Mouse (Mus musculus): ENCODE measurements around the gene Cdc73.
"Not testable (repeated sequence)": the region's sequence is repeated elsewhere in the genome, so short reads cannot be mapped to it uniquely, and the experiment has no call there.

Gene Cdc73

DNA sequence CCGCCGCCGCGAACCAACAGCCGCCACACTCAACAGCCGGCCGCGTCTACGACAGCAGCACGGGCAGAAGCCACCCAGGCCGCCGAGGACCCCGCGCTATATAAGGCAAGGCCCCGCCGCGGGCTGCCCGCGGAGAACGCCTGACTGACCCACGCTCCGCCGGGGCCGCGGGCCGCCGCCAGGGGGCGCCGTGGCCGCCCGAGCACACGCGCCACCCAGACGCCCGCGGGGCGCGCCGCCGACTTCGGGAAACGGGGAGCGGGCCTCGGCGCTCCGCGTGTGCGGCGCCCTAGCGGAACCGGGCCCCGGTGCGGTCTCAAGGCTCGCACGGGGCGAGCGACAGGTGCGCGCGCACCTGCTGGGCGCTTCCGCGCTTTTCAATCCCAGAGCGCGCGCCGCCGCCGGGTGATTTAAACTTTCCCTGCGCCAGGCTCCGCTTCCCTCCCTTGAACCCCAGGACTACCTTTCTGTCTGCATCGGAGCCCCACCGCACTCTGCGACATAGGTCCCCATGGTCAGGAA is at the start of gene Cdc73:
TSS of gene Cdc73 (minus strand) at position 153 of the 522 bp plus-strand sequence.
- DNase-seq (ENCODE audit: low read depth, low spot score): peak; percentile 62

DNA sequence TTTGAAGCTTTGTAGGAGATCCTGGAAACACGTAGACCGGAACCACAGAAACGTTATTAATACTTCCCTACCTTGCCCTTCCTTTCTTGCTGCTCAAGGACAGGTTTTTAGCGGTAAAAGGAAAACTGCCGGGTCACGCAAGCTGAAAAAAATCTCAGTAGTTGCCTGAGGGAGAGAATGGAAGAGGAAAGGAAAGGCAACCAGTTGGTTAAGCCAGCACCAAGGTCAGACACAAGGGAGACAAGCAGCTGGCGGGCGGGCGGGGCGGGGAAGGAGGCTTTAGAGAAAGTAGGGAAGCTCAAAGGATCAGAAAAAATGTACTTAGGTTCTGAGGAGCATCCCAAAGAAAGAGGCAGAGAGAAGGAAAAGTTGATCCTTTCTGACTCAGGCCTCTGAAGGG is 43.2 kb upstream of the Cdc73 start:
- no peak for DNase-seq (ENCODE audit: low read depth, low spot score)

DNA sequence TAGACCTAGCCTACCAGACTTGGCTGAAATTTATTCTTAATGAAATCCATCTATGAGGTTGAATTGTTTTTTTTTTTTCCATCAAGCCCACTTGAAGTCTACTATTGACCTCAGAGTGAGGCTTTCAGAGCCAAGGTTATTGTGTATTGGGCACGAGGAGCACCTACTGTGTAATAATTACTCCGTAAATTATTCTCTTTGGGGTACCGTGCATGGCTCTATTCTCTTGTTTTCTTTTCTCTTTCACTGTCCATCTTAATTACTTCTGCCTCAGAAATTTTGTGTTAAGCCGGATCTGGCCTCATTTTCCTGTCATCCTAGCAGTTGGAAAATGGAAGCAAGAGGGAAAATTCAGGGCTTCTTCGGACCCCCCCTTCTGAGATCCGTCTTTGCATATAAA is 39.5 kb upstream of the Cdc73 start:
- DNase-seq (ENCODE audit: low read depth, low spot score): no peak

- no peak for DNase-seq (ENCODE audit: low read depth, low spot score)
Observed at GRCm38 (mm10) chr1:143741331-143741730, 38.6 kb upstream of the Cdc73 start.

GRCm38 (mm10) chr1:143740581-143740980 is 37.9 kb upstream of the Cdc73 start:
- peak; percentile 21 for DNase-seq (ENCODE audit: low read depth, low spot score)

GRCm38 (mm10) chr1:143739361-143740350 is 37.0 kb upstream of the Cdc73 start:
- peak; percentile 77 for DNase-seq (ENCODE audit: low read depth, low spot score)

- no peak for DNase-seq (ENCODE audit: low read depth, low spot score)
Observed at GRCm38 (mm10) chr1:143738811-143739210, 36.1 kb upstream of the Cdc73 start.

DNA sequence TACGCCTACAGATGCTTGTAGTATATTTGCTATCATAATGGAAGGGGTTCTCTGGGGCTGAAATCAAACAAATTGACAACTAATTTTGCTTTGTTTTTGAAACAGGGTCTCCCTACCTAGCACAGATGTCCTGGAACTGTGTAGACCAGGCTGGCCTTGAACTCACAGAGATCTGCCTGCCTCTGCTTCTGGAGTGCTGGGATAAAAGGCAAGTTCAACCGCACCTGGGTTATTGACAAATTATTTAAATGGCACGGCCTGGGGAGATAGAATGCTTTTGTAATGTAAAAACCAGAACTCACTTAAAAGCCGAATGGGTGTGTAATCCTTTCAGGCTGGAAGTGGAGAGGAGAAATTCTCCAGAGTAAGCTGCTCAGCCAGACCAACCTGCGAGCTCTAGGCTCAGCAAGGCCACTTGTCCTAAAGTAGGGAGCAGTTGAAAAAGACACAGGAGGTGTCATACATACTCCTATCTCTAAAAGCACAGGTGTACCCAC is 31.3 kb upstream of the Cdc73 start:
- DNase-seq (ENCODE audit: low read depth, low spot score): no peak

DNA sequence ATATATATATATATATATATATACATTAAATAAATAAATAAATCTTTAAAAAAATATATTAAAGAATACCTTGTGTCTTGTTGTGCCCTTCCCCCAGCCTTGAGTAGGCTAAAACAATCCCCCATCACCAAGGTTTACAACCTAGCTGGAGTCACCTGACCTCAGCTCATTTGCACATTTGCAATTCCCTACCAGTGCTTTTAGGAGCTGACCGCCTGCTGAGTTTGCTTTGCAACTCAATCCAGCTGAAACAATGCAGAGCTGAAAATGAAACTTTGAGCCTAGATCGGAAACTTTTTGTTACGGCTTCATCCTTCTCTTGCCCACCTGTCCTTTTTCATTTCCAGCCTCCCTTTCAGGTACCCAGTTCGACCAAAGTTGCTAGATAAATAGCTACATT is 29.0 kb upstream of the Cdc73 start:
- DNase-seq (ENCODE audit: low read depth, low spot score): no peak

GRCm38 (mm10) chr1:143730899-143731298 is 28.2 kb upstream of the Cdc73 start:
- no peak for DNase-seq (ENCODE audit: low read depth, low spot score)

DNA sequence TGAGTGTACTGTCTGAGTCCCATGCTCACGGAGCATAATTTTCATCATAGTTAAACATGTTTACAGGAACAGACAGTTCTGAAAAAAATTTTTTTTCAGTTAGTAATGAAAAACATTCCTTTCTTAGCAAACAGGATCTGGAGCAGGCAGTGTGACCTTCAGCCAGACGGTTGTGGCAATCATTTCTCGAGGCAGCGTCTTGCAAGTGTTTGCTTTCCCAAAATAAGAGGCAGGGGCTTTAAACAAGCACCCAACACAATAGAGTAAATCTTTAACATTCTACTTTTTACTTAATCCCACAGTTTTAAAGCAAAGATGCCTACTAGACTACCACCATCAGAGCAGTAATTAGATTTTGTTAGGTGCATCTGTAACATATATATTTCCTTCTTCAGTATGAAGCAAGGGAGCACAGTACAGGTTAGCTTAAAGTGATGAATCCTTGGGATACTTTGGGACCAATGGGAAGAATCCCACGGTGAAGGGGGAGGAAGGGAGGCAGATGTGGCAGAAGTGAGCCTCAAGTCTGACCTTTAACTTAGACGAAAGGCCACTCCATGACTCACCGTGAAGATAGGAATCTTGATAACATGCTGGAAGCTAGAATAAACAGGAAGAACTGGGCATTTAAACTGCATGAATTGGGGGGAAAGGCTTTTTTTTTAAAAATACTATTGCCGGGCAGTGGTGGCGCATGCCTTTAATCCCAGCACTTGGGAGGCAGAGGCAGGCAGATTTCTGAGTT is 25.2 kb upstream of the Cdc73 start:
- DNase-seq (ENCODE audit: low read depth, low spot score): no peak

GRCm38 (mm10) chr1:143724456-143725064 is 21.9 kb upstream of the Cdc73 start:
- DNase-seq (ENCODE audit: low read depth, low spot score): no peak

DNA sequence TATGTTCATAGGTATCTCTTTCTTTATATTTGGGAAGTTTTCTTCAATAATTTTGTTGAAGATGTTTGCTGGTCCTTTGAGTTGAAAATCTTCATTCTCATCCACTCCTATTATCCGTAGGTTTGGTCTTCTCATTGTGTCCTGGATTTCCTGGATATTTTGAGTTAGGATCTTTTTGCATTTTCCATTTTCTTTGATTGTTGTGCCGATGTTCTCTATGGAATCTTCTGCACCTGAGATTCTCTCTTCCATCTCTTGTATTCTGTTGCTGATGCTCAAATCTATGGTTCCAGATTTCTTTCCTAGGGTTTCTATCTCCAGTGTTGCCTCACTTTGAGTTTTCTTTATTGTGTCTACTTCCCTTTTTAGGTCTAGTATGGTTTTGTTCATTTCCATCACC is 13.3 kb upstream of the Cdc73 start, which contains the start of gene Glrx2:
TSS of gene Glrx2 (plus strand) at position 301 of the 400 bp plus-strand sequence.
- DNase-seq (ENCODE audit: low read depth, low spot score): not testable (repeated sequence)

GRCm38 (mm10) chr1:143710627-143710976 is 7.9 kb upstream of the Cdc73 start:
- no peak for DNase-seq (ENCODE audit: low read depth, low spot score)

GRCm38 (mm10) chr1:143709966-143710626 is 7.4 kb upstream of the Cdc73 start:
- DNase-seq (ENCODE audit: low read depth, low spot score): no peak

DNA sequence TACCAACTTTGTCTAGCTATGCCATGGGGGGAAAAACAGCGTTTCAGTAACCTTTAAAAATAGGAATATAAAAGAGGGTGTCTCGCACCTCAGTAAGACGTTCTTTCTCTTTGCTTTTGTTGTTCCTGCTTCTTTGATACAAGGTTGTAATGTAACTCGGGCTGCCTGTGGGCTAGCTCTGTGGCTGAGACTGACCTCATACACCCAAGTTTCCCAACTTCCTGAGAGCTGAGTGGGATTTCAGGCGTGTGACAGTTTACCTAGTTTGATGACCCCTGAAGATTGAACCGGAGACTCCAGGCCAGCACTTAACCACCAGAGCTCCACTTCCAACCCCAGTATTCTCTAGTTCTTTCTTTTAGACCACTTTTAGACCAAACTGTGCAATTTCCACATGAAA is 5.7 kb upstream of the Cdc73 start:
- no peak for DNase-seq (ENCODE audit: low read depth, low spot score)

GRCm38 (mm10) chr1:143707006-143707405 is 4.3 kb upstream of the Cdc73 start:
- DNase-seq (ENCODE audit: low read depth, low spot score): no peak

DNA sequence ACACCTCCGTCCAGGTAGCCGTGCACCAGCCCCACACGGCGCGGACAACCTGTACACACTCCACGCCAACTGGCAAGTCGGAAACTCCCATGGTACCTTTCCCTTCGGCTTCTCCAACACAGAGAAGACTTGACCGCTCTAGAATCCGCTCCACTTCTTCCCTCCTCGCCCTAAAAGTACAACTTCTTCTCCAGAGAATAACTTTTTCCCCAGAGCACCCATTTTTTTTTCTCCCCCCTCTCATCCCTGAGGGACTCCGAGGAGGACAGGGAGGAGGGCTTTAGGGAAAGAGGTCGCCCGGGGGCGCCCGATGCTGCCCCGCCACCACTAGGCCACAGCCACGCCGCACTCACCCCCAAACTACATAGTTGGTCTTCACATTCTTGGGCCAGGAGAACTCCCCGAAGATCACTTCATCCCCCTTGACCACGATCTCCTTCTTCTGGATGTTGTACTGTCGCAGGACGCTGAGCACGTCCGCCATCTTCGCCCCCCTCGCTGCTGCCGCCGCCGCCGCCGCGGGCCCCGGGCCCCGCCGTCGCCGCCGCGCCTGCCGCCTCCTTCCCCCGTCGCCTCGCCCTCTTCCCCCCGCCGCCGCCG is 452 bp downstream of the Cdc73 start:
- DNase-seq (ENCODE audit: low read depth, low spot score): peak; percentile 16

DNA sequence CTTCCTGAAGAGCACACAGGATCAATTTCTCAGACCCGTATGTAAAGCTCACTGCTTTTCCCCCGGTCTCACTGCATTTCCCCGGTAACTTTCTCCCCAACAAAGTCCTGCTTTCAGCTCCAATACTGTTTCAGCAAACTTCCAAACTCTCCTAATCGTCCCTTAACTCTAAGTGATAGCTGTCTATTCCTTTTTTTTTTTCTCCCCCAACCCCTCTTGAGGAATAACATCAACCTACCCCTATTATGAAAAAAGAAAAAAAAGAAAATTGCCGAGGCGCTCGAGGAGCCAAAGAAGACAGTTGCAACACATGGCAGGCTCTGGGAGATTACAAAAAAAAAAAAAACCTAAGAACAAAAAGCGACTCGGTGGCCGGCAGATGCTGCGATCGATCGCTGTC is 957 bp downstream of the Cdc73 start:
- DNase-seq (ENCODE audit: low read depth, low spot score): no peak

GRCm38 (mm10) chr1:143684849-143685248 is 17.8 kb downstream of the Cdc73 start:
- DNase-seq (ENCODE audit: low read depth, low spot score): no peak

DNA sequence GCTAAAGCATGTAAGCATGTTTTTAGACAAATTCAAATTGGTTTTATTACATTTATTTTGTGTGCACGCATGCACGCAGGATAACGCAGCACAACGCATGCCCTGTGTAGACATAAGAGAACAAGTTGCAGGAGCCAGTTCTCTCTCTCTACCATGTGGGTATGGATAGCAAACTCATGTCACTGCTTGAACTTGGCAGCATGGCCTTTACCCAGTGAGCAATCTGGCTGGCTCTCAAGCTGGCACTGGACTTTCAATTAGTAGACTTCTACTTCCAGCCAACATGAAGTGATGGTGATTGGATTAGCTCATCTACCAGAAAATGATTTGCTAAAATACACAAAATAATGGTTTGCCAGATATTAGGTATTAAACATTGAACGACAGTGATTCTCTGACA is 21.6 kb downstream of the Cdc73 start:
- no peak for DNase-seq (ENCODE audit: low read depth, low spot score)
